Mouse (Mus musculus) T-helper 1 cell (primary cell): ENCODE measurements at regions not wholly inside any gene's neighbourhood (a gene's known extent, or its start where the extent isn't known, plus 50 kb on each side); places are given as distances from the start of the nearest gene placed in this dataset.

ENCODE experiments used
- in situ Hi-C: fragments of 300-600 bp; cut with MboI, MseI; formaldehyde crosslinking; loops from one replicate; pipeline ENCODE4 v1.15.1; 2025; ENCODE audit warnings: high pct_unique_total_duplicates

DNA sequence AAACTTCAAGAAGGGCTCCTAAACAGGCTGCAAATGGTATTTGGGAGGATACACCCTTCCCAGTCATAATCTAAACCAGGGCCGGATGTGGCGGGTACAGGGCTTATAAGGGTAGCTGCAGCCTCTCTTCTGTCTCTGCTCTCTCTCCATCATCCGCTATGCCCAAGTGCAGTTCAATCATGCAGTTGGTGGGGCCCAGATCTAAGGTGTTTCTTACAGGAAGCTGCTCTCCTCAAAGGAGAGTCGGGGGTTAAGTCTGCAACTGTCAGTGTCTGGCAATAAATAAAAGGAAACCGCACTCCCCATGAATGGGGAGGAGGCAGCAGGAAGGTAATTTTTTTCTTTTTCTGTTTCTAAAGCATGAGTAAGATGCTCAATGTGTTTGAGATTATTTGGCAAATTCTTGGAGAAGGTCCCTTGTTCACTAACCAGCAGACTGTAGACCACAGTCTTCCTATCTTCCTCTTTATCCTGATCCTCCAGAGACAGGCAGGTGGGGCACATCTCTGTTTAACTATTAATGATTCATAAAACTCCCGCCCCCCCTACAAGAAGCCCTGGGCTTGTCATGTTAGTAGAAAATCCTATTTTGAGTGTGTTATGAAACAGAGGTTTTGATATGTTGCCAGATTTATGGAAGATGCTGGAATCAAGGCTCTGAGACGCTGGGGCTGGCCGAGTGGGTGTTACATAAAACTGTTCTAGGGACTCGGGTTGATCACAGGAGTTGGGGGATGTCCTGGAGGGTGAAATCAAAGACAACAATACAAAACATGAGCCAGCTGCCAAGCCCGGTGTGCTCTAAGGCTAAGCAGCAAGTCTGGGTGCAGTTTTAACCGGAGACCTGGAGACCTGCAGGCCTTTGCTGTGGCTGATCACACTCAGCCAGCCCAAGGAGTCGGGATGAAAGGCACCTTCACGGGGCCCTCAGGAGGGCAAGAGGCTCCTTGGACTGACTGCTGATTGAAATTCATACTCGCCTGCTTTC, 69.3 kb upstream of the Irf2bp2 start:
- in situ Hi-C loops, result loop anchor here (5.0 kb wide), 1 partner anchor 66 kb away; no protein-coding TSS in a partner anchor

GRCm38 (mm10) chr8:126662151-126662550, 68.4 kb upstream of the Irf2bp2 start:
- in situ Hi-C loops, result loop anchor here (5.0 kb wide), 1 partner anchor 65 kb away; no protein-coding TSS in a partner anchor

GRCm38 (mm10) chr8:126661511-126662142, 67.8 kb upstream of the Irf2bp2 start:
- in situ Hi-C loops, result loop anchor here (5.0 kb wide), 1 partner anchor 64 kb away; no protein-coding TSS in a partner anchor

DNA sequence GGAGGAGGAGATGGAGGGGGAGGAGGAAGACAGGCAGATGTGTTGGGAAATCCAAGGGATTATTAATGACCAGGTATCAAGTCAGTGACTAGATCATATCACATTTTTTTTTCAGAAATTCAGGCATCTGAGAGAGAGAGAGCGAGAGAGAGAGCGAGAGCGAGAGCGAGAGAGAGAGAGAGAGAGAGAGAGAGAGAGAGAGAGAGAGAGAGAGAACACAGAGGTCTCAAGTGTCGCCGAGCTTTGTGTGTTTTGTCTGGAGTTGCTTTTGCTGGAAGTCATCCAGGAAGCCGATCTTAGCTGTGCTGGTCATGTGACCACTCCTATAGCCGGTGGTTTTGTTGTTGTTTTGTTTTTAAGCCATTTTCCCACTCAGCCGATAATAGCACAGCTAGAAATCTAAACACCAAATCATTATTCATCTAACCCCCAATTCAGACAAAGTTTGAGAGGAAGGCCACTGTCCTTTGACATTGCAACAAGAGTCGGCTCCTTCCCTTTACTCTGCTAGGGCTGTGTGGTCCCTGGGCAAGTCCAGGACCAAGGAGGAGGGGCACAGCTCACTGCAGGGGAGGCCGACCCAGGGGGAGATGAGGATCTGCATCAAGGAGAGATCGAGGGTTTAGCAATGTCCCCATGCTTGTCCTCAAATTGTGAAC, 67.0 kb upstream of the Irf2bp2 start:
- in situ Hi-C loops, result loop anchor here (5.0 kb wide), 1 partner anchor 63 kb away; no protein-coding TSS in a partner anchor

DNA sequence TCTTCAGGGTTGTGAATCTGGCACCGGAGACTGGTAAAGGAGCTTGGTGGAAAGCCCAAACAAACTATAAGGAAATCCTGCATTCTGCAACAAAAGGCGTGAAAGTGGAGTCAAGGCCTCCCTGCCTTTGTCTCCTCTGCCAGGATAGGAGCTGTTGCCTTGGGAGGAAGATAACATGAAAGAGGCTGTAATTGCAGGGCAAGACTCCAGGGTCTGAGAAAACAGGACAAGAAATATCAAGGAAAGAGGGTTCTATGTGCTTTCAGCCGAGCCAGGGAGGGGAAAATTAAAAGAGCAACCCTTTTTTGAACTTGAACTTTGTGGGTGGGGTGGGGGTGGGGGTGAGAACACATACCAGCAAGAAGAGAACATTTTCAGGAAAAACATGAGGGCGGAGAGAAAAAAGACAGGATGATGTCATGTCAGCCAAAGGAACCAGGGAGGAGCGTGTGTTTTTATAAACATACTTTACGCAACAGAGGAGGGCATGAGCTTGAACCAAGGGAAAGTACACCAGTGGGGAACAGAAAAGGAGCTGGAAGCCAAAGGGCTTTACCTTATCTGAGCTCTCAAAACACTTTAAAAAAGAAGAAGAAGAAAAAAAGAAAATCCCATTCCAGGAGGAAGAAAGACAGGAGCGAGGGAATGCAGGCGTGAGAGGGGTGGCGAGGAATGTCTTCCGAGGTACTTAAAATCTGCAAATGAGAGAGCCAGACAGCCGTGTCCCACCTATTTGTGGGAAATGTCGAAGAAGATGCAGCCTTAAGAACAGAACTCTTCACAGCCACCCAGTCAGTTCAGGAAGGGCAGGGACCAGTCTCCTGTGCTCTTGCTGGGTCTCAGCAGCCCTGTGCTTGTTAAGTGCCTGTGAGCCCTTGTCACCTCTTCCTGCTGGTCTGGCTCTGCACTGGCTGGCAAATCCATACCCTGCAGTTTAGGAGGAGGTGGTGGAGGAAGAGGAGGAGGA, 66.2 kb upstream of the Irf2bp2 start:
- in situ Hi-C loops, result loop anchor here (5.0 kb wide), 1 partner anchor 63 kb away; no protein-coding TSS in a partner anchor

DNA sequence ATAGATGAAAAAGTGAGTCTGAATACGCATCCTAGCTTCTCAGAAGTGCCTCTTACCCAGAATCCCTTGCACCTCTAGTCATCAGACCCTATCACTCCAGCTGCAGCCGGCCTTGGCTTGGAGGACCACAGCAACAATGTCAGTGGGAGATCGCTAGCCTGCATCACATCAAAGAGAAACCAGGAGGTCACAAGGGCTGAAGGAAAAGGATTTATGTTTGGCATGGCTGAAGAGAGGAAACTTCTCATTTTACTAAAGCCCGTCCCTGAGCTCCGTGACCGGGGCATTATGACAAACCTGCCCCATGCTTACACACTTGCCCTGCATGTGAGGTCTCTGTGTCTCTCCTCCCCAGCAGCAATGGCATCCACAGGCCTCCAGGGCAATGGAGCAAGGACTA, 63.8 kb upstream of the Irf2bp2 start:
- in situ Hi-C loops, result no loop called here

DNA sequence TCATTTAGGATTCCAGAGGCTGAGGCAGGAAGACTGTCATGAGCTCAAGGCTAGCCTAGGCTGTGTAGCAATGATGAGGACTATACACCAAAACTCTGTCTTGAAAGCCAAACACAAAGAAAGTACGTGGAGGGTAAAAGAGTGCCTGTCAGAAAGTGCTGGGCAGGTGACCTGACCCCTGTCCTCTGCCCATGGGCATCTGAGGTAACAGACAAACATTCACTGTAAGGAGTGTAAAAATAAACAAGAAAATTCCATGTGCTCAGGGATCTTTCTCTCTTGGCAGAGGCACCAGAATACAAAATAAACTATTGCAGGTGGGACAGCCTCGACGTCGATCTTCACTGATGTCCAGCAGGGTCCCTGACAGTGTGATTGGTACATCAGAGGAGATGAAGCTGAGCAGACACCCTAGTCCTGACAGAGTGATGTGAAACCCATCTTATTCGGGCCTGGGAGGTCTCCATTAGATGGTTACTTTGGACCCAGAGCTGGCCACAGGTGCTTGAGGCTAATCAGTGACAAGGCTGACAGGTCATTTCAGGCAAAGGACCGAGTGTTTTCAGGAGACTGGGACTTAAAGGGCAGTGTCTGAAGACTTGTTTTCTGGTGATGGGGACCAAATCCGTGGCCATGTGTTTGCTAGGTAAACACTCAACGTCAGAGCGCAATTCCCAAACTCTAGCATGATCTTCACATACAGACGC, 62.9 kb upstream of the Irf2bp2 start:
- in situ Hi-C loops, result no loop called here

DNA sequence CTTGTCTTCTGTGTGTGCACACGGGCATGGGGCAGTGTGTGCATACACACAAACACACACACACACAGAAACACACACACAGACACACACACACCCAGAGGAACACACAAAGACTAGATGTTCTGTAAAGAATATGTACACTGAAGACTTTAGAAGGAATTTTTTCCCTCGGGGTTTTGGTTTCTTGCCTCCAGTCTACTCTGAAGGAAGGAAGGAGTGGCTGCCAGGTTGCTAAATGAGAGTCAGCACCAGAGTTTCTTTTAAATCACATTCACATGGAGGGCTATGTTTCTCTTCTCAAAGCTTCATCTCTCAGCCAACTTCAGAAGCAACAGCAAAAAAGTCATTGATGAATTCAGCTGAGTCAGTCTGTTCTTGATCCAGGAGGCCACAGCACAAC, 61.8 kb upstream of the Irf2bp2 start:
- in situ Hi-C loops, result no loop called here

DNA sequence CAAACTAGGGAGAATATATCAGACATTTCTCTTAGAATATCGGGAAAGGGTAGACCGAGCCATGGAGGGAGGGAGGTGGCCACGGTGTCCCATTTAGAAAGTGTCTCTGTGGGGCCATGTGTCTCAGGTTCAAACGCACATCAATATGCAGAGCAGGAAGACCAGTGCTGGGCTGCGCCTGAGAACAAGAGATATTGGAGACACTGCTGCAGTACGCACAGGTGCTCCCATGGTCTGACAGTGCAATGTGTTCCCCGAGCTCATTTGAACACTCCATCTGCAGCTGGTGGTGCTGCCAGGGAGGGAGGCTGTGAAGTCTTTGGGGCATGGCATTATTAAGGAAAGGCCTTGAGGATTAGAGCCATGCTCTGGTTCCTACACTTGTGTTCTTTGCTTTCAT, 60.6 kb upstream of the Irf2bp2 start:
- in situ Hi-C loops, result no loop called here

DNA sequence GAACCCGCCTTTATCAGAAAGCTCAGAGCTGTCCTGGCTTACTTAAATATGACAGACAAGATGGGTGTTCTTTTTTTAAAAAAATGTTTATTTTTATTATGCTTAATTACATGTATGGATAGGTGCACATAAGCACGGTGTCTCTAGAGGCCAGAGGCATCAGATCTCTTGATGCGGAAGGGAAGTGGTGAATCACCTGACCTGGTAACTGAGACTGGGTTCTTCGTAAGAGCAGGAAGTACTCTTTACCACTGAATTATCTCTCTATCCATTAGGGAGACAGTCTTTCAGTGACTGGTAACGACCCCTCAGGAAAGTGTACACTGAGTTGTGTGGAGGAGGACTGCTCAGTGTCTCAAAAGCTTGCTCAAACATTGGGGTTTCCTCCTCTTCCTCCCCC, 58.4 kb upstream of the Irf2bp2 start:
- in situ Hi-C loops, result no loop called here

DNA sequence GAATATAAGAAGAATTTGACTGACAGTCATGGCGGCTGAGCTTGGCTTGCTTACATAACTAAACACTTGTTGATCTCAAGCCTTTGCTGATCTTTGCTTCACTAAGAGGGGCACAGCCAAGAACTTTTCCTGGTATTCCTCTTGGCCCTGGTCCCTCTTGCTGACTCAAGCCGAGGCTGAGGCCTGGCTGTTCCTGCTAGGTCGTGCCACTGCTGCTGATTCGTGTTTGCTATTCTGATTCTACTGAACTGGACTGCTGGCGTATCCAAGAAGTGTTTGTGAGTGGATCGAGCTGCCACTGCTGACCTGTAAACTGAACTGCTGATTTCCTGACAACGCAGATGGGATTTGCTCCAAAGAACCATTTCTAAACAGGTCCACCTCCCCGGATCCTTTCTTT, 57.2 kb upstream of the Irf2bp2 start:
- in situ Hi-C loops, result no loop called here

GRCm38 (mm10) chr8:126649305-126649704, 55.5 kb upstream of the Irf2bp2 start:
- in situ Hi-C loops, result no loop called here

GRCm38 (mm10) chr8:126647350-126647749, 53.6 kb upstream of the Irf2bp2 start:
- in situ Hi-C loops, result no loop called here

DNA sequence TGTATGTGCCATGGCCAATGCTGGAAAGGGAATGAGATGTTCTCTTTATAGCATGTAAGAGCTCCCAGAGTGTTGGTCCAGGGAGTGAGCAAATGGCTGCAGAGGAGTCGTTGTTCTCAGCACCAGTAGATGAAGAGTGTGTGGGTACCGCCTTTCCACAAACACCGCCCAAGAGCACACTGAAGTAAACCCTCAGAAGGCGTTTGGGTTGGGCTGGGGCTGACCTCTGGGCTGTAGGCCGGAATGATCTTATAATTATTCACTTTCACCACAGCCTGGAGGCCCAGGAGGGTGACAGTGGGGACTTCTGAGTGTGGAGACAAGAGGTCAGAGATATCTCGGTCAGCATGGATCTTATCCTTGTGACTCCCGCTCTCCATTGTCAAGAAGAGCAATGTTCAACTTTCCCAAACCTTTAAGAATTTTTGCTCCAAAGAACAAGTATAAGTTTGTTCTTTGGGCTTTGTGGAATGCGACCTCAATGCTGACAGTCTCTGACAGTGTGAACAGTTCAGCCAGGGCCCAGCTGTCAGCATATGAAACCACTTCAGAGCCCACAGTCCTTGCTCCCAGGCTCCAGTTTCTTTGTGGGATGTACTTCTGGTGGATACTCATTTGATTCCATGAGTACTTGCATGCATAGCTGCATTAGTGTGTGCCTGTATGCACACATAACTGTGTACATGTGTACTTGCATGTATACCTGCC, 53.0 kb upstream of the Irf2bp2 start:
- in situ Hi-C loops, result no loop called here

DNA sequence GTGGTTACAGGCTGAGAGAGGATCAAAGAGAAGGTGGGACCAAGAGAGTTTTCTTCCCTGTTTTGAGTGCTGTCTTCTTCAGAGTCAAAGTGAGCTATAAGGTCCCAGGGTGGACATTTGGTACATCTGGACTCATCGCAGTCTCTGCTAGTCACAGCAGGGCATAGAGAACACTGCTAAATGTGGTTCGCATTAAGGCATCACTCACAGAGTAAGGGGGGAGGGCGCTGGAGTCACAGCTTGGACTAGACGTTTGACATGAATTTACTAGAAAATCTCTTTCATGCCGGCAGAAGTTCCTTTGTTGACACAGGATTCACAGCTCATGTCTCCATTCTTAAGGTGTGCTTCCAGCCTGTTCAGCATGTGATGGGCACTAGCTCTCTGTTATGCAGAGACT, 50.4 kb upstream of the Irf2bp2 start:
- in situ Hi-C loops, result no loop called here
